Mouse (Mus musculus): Measurements from ENCODE around the gene Ckmt2. TPM values are rescaled to one million over a fixed set of nuclear protein-coding genes. Genes with fewer than 3 reads are reported as not detected.
A peak's percentile ranks its signal among the peaks of the same experiment; 100 is the strongest.

Ckmt2 gene
- total and polyA plus RNA-seq, 3 experiments: not detected

DNA sequence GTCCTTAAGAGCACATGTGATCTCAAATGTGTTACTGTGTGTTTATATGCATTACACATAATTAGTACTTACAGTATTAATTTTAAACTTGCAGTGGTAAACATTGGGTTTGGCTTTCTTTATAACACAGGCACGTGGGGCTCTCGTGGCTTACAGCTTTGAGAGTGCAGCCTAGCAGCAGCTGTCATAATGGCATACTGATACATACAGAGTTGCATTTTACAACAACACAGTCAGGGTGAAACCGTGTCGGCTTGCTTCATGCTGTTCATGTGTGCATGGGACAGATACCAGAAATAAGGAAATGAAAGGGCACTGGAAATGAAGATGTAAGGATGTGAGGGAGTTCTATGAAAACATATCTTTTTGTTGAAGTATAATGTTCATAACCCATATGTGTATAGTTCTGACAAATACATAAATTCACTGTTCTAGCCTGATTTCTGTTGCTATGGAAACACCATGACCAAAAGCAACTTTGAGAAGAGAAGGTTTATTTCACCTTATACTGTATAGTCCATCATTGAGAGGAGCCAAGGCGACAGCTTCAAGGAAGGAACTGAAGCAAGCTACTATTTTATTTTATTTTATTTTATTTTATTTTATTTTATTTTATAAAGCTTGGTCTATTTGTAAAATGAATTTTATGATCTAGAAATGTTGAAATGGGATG is 8.2 kb upstream of the Ckmt2 start:
- Histone ChIP-seq H3K4me3 (replicated peaks in 1 of 3; ENCODE audit: low read depth in 2 of 3, low read length in 2 of 3, poor library complexity in 1 of 3) (no peak overlapping the region), H3K79me2 (replicated peaks; ENCODE audit: control insufficient read depth, extremely low read depth, insufficient read depth, poor library complexity, severe bottlenecking) (no peaks in the 10 kb centered on the region), H3K27ac (ENCODE audit: insufficient read depth, low read depth) (no peak overlapping the region), H3K9ac (ENCODE audit: insufficient read depth, low read depth) (no peak overlapping the region), H3K4me1 (ENCODE audit: control insufficient read depth in 1 of 2, insufficient read depth in 2 of 2) (no peaks in the 10 kb centered on the region), H3K4me2 (ENCODE audit: insufficient read depth, low read depth, poor library complexity, severe bottlenecking) (no peak overlapping the region), H3K27me3 (replicated peaks) (no peaks in the 10 kb centered on the region), H3K9me3 (replicated peaks; ENCODE audit: low read length) (no peaks in the 10 kb centered on the region), H3K36me3 (replicated peaks in 1 of 2; ENCODE audit: control insufficient read depth in 1 of 2, insufficient read depth in 1 of 2, low read length in 1 of 2) (peaks cover 2 to 27% of the 10 kb centered on the region in 2 experiments)
- dilution Hi-C loops (cut with MboI; ENCODE audit: extremely low pct_ligation_motif_present, extremely low pct_unique_long_range_greater_than_20kb, low sequenced_read_pairs) (no loop called here), in situ Hi-C loops (cut with MboI; ENCODE audit: low pct_ligation_motif_present, low pct_unique_long_range_greater_than_20kb, low sequenced_read_pairs) (no loop called here)
- no peak for TF ChIP-seq TCF12 (IDR thresholded peaks at IDR 0.05; ENCODE audit: low read depth, low read length)
- no peak for TF ChIP-seq JUND (conservative IDR thresholded peaks at IDR 0.05; ENCODE audit: low read depth, low read length)
- TF ChIP-seq RAD21 (IDR thresholded peaks at IDR 0.05; ENCODE audit: low read depth, low read length): no peak
- TF ChIP-seq IRF4 (IDR thresholded peaks at IDR 0.05; ENCODE audit: low read depth, low read length): no peak
- TF ChIP-seq NRF1 (IDR thresholded peaks at IDR 0.05; ENCODE audit: low read depth, low read length): no peak
- no peak for TF ChIP-seq ZMIZ1 (IDR thresholded peaks at IDR 0.05; ENCODE audit: low read depth, low read length)
- no peak for TF ChIP-seq HCFC1 (IDR thresholded peaks at IDR 0.05; ENCODE audit: low read depth, low read length)
- TF ChIP-seq UBTF (IDR thresholded peaks at IDR 0.05; ENCODE audit: low read depth, low read length): no peak
- no peak for TF ChIP-seq POLR2AphosphoS2 (IDR thresholded peaks at IDR 0.05; ENCODE audit: low read depth, low read length)
- no peak for TF ChIP-seq MXI1 (IDR thresholded peaks at IDR 0.05; ENCODE audit: low read depth, low read length)
- no peak for TF ChIP-seq E2F4 (IDR thresholded peaks at IDR 0.05; ENCODE audit: insufficient replicate concordance, low read depth, low read length)
- no peak for TF ChIP-seq SMC3 (IDR thresholded peaks at IDR 0.05; ENCODE audit: low read depth, low read length)
- no peak for TF ChIP-seq GABPA (IDR thresholded peaks at IDR 0.05; ENCODE audit: insufficient replicate concordance, low read depth, low read length)
- no peak for TF ChIP-seq POLR2A (IDR thresholded peaks at IDR 0.05; ENCODE audit: low read depth, low read length)
- TF ChIP-seq PAX5 (IDR thresholded peaks at IDR 0.05; ENCODE audit: low read length): no peak
- TF ChIP-seq USF1 (IDR thresholded peaks at IDR 0.05; ENCODE audit: low read depth, low read length): no peak
- TF ChIP-seq KAT2A (IDR thresholded peaks at IDR 0.05; ENCODE audit: insufficient replicate concordance, low read length): no peak
- no peak for TF ChIP-seq ELF1 (IDR thresholded peaks at IDR 0.05; ENCODE audit: low read depth, low read length)
- TF ChIP-seq MEF2A (IDR thresholded peaks at IDR 0.05; ENCODE audit: borderline replicate concordance, low read depth, low read length): no peak
- DNase-seq (ENCODE audit: extremely low read depth): no peak

DNA sequence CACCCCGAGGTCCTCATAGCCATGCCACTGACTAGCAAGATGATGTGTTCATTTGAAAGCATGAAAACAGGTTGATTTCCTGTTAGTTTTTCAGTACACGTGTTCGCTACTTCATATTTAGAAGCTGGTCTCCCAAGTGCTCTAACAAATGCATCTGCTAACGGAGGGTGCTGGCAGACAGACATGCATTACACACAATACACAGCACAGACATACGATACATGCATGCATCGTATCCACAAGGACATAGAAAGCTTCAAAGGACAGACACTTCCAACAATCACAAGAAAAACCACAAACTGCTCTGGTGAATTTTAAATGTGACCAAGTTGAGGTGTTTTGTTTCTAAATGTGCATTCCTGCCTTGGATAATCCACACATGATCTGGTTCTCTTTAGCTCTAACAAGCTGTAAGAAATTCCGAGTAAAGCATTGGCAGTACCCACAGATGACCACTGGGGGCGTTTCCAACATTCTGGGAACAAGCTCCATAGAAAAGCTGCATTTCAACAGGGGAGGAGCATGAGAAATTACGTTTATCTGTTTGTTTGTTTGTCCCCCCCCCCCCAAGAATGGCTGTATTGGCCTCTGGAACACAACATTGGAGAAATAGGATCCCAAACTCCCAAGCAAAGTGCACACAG is 5.3 kb upstream of the Ckmt2 start:
- dilution Hi-C loops (cut with MboI; ENCODE audit: extremely low pct_ligation_motif_present, extremely low pct_unique_long_range_greater_than_20kb, low sequenced_read_pairs) (no loop called here), in situ Hi-C loops (cut with MboI; ENCODE audit: low pct_ligation_motif_present, low pct_unique_long_range_greater_than_20kb, low sequenced_read_pairs) (no loop called here)
- Histone ChIP-seq H3K79me2 (replicated peaks; ENCODE audit: control insufficient read depth, extremely low read depth, insufficient read depth, poor library complexity, severe bottlenecking) (no peaks in the 10 kb centered on the region), H3K4me3 (replicated peaks in 1 of 3; ENCODE audit: low read depth in 2 of 3, low read length in 2 of 3, poor library complexity in 1 of 3) (no peak overlapping the region), H3K9ac (ENCODE audit: insufficient read depth, low read depth) (no peak overlapping the region), H3K36me3 (replicated peaks in 1 of 2; ENCODE audit: control insufficient read depth in 1 of 2, insufficient read depth in 1 of 2, low read length in 1 of 2) (peaks cover 2 to 15% of the 10 kb centered on the region in 2 experiments), H3K4me2 (ENCODE audit: insufficient read depth, low read depth, poor library complexity, severe bottlenecking) (no peak overlapping the region), H3K9me3 (replicated peaks; ENCODE audit: low read length) (no peaks in the 10 kb centered on the region), H3K27me3 (replicated peaks) (no peaks in the 10 kb centered on the region), H3K4me1 (ENCODE audit: control insufficient read depth in 1 of 2, insufficient read depth in 2 of 2) (peaks cover 0 to 5% of the 10 kb centered on the region in 2 experiments; a peak in 1 of 4 replicates), H3K27ac (ENCODE audit: insufficient read depth, low read depth) (no peak overlapping the region)
- TF ChIP-seq PAX5 (IDR thresholded peaks at IDR 0.05; ENCODE audit: low read length) (no peak), CTCF (conservative IDR thresholded peaks at IDR 0.05 in 1 of 2, IDR thresholded peaks at IDR 0.05 in 1 of 2; ENCODE audit: low read depth in 2 of 2, low read length in 2 of 2) (peak; percentile 67 to 73), TBP (conservative IDR thresholded peaks at IDR 0.05; ENCODE audit: low read depth, low read length) (no peak), CHD2 (IDR thresholded peaks at IDR 0.05; ENCODE audit: low read length) (no peak), POLR2AphosphoS2 (IDR thresholded peaks at IDR 0.05; ENCODE audit: low read depth, low read length) (no peak), JUND (conservative IDR thresholded peaks at IDR 0.05; ENCODE audit: low read depth, low read length) (no peak), RAD21 (IDR thresholded peaks at IDR 0.05; ENCODE audit: low read depth, low read length) (peak; percentile 25), TCF12 (IDR thresholded peaks at IDR 0.05; ENCODE audit: low read depth, low read length) (no peak), ETS1 (conservative IDR thresholded peaks at IDR 0.05; ENCODE audit: low read depth, low read length) (no peak), SMC3 (IDR thresholded peaks at IDR 0.05; ENCODE audit: low read depth, low read length) (0 out of 2 replicates have a peak, but pooled peaks have one; percentile 7), POLR2A (IDR thresholded peaks at IDR 0.05; ENCODE audit: low read depth, low read length) (no peak)
- peak; percentile 35 for DNase-seq (ENCODE audit: extremely low read depth)

All from CH12.LX (cell line).